Mouse (Mus musculus) liver, embryonic 15.5 days (tissue): ENCODE measurements around the gene Asic4. TPM values are rescaled to one million over a fixed set of nuclear protein-coding genes. Genes with fewer than 3 reads are reported as not detected.

Experiments
- ATAC-seq: fragments of 200-750 bp; cut with Nextera tagmentation; 2 replicates; pipeline ENCODE4 v1.8.0; 2017; ENCODE audit warnings: moderate number of reproducible peaks, mild to moderate bottlenecking, moderate library complexity; ENCODE audit not compliant: insufficient read depth
- H3K27ac ChIP-seq: fragments of 300-500 bp; sonication (generic); replicated peaks from 2 replicates; pipeline ENCODE4 v1.5.1; 2015; ENCODE audit warnings: mild to moderate bottlenecking, inconsistent platforms
- H3K27me3 ChIP-seq: fragments of 300-500 bp; sonication (generic); 2 replicates; pipeline ENCODE4 v1.6.1; 2015; ENCODE audit warnings: mild to moderate bottlenecking, inconsistent platforms
- H3K36me3 ChIP-seq: fragments of 300-500 bp; sonication (generic); replicated peaks from 2 replicates; pipeline ENCODE4 v1.6.1; 2015; ENCODE audit warnings: moderate library complexity, mild to moderate bottlenecking, inconsistent platforms
- H3K4me1 ChIP-seq: fragments of 300-500 bp; sonication (generic); replicated peaks from 2 replicates; pipeline ENCODE4 v1.6.1; 2015; ENCODE audit warnings: inconsistent platforms
- H3K4me2 ChIP-seq: fragments of 300-500 bp; sonication (generic); 2 replicates; pipeline ENCODE4 v1.6.1; 2015; ENCODE audit warnings: moderate library complexity, mild to moderate bottlenecking, inconsistent platforms
- H3K4me3 ChIP-seq: fragments of 300-500 bp; sonication (generic); replicated peaks from 2 replicates; pipeline ENCODE4 v1.5.1; 2015; ENCODE audit warnings: mild to moderate bottlenecking, inconsistent platforms
- H3K9ac ChIP-seq: fragments of 300-500 bp; sonication (generic); 2 replicates; pipeline ENCODE4 v1.6.1; 2015; ENCODE audit warnings: moderate library complexity, mild to moderate bottlenecking, inconsistent platforms
- H3K9me3 ChIP-seq: fragments of 300-500 bp; sonication (generic); replicated peaks from 2 replicates; pipeline ENCODE4 v1.6.1; 2016; ENCODE audit warnings: inconsistent platforms
- WGBS: fragments of 180-500 bp; shearing (Covaris S2); methylation state at CpG from one replicate; pipeline ENCODE4 v1.1.7; 2015; ENCODE audit warnings: mixed read lengths; ENCODE audit not compliant: insufficient replicate concordance; 5-methylcytosine and 5-hydroxymethylcytosine counted together
- polyA plus RNA-seq: library from polyadenylated mRNA; unstranded; fragments of >200 nt; fragmentation: Nextera tagmentation; extraction: Ambion mirVana; gene quantifications from 2 replicates; pipeline ENCODE4 v1.2.1, GENCODE M21; 2015

Asic4 gene
- polyA plus RNA-seq, 1 experiment from 2014 or later: 0.05 TPM

GRCm38 (mm10) chr1:75455948-75456347 lies 5.7 kb downstream of the Asic4 start:
- 24% methylated on average over 5 of the region's 5 CpGs for WGBS
- Histone ChIP-seq H3K9ac (no peak overlapping the region), H3K9me3 (no peaks in the 10 kb centered on the region), H3K36me3 (no peaks in the 10 kb centered on the region), H3K4me3 (no peak overlapping the region), H3K27ac (no peak overlapping the region), H3K4me2 (no peak overlapping the region), H3K4me1 (peaks cover 33% of the 10 kb centered on the region), H3K27me3 (peaks cover 96% of the 10 kb centered on the region)
- ATAC-seq: no peak

GRCm38 (mm10) chr1:75456746-75457564 lies 6.7 kb downstream of the Asic4 start:
- no peaks in the 10 kb centered on the region for H3K9me3 ChIP-seq
- ATAC-seq: no peak
- no peak overlapping the region for H3K4me3 ChIP-seq
- 5% methylated on average over 14 of the region's 14 CpGs for WGBS
- H3K36me3 ChIP-seq: no peaks in the 10 kb centered on the region
- H3K27ac ChIP-seq: no peak overlapping the region
- H3K4me2 ChIP-seq: no peak overlapping the region
- H3K4me1 ChIP-seq: peaks cover 30% of the 10 kb centered on the region
- H3K9ac ChIP-seq: no peak overlapping the region
- H3K27me3 ChIP-seq: peaks cover 86% of the 10 kb centered on the region

- no peak for ATAC-seq
- under 1% methylated on average over 10 of the region's 10 CpGs for WGBS
- H3K27ac ChIP-seq: no peak overlapping the region
- H3K9ac ChIP-seq: no peak overlapping the region
- H3K4me3 ChIP-seq: no peak overlapping the region
- H3K4me1 ChIP-seq: peaks cover 37% of the 10 kb centered on the region
- no peaks in the 10 kb centered on the region for H3K36me3 ChIP-seq
- H3K9me3 ChIP-seq: no peaks in the 10 kb centered on the region
- H3K27me3 ChIP-seq: peaks cover 79% of the 10 kb centered on the region
- peak overlapping the region; percentile 60 for H3K4me2 ChIP-seq
Measured at GRCm38 (mm10) chr1:75457710-75458024, 7.4 kb downstream of the Asic4 start.

- H3K9ac ChIP-seq: no peak overlapping the region
- 3% methylated on average over 42 of the region's 42 CpGs for WGBS
- peaks cover 73% of the 10 kb centered on the region for H3K27me3 ChIP-seq
- H3K9me3 ChIP-seq: no peaks in the 10 kb centered on the region
- no peak for ATAC-seq
- no peaks in the 10 kb centered on the region for H3K36me3 ChIP-seq
- H3K4me3 ChIP-seq: peak overlapping the region; percentile 32
- H3K27ac ChIP-seq: no peak overlapping the region
- peak overlapping the region; percentile 60 for H3K4me2 ChIP-seq
- H3K4me1 ChIP-seq: peaks cover 43% of the 10 kb centered on the region
Measured at GRCm38 (mm10) chr1:75458025-75458788, 8.0 kb downstream of the Asic4 start.

GRCm38 (mm10) chr1:75458789-75459684 lies 8.8 kb downstream of the Asic4 start:
- Histone ChIP-seq H3K9ac (no peak overlapping the region), H3K27ac (no peak overlapping the region)
- ATAC-seq: no peak

GRCm38 (mm10) chr1:75460297-75460696 lies 10.1 kb downstream of the Asic4 start:
- no peak for ATAC-seq
- H3K27me3 ChIP-seq: peaks cover 73% of the 10 kb centered on the region
- H3K4me3 ChIP-seq: no peak overlapping the region
- H3K9me3 ChIP-seq: no peaks in the 10 kb centered on the region
- no peak overlapping the region for H3K4me2 ChIP-seq
- H3K4me1 ChIP-seq: peaks cover 64% of the 10 kb centered on the region
- H3K27ac ChIP-seq: no peak overlapping the region
- no peak overlapping the region for H3K9ac ChIP-seq
- H3K36me3 ChIP-seq: no peaks in the 10 kb centered on the region
- WGBS: 52% methylated on average over 7 of the region's 7 CpGs

More at GRCm38 (mm10) chr1:75458789-75459684, 8.8 kb downstream of the Asic4 start:
- 10% methylated on average over 23 of the region's 23 CpGs for WGBS
- Histone ChIP-seq H3K4me2 (peak overlapping the region; percentile 60), H3K36me3 (no peaks in the 10 kb centered on the region), H3K27me3 (peaks cover 73% of the 10 kb centered on the region), H3K4me1 (peaks cover 51% of the 10 kb centered on the region), H3K4me3 (peak overlapping the region; percentile 32), H3K9me3 (no peaks in the 10 kb centered on the region)

- peak overlapping the region; percentile 70 for H3K27ac ChIP-seq
- WGBS: 22% methylated on average over 1 of the region's 1 CpGs
Measured at GRCm38 (mm10) chr1:75462636-75463035, 12.4 kb downstream of the Asic4 start.

GRCm38 (mm10) chr1:75463652-75464204 lies 13.5 kb downstream of the Asic4 start:
- peak overlapping the region; percentile 64 for H3K4me2 ChIP-seq
- WGBS: 34% methylated on average over 5 of the region's 5 CpGs

More at GRCm38 (mm10) chr1:75462636-75463035, 12.4 kb downstream of the Asic4 start:
- peaks cover 61% of the 10 kb centered on the region for H3K4me1 ChIP-seq
- no peaks in the 10 kb centered on the region for H3K36me3 ChIP-seq
- no peak overlapping the region for H3K9ac ChIP-seq
- H3K4me3 ChIP-seq: no peak overlapping the region
- ATAC-seq: peak; percentile 78
- H3K9me3 ChIP-seq: no peaks in the 10 kb centered on the region
- H3K27me3 ChIP-seq: peaks cover 70% of the 10 kb centered on the region
- peak overlapping the region; percentile 64 for H3K4me2 ChIP-seq

GRCm38 (mm10) chr1:75467215-75467927 lies 17.1 kb downstream of the Asic4 start:
- WGBS: 7% methylated on average over 14 of the region's 14 CpGs

More at GRCm38 (mm10) chr1:75463652-75464204, 13.5 kb downstream of the Asic4 start:
- no peaks in the 10 kb centered on the region for H3K36me3 ChIP-seq
- H3K27ac ChIP-seq: peak overlapping the region; percentile 70
- peak; percentile 81 for ATAC-seq
- 0 out of 2 replicates have a peak overlapping the region, but pooled peaks have one; percentile 21 for H3K9ac ChIP-seq
- H3K9me3 ChIP-seq: no peaks in the 10 kb centered on the region
- peaks cover 50% of the 10 kb centered on the region for H3K4me1 ChIP-seq
- peak overlapping the region; percentile 32 for H3K4me3 ChIP-seq
- peaks cover 70% of the 10 kb centered on the region for H3K27me3 ChIP-seq

GRCm38 (mm10) chr1:75469287-75469825 lies 19.1 kb downstream of the Asic4 start:
- WGBS: 64% methylated on average over 17 of the region's 17 CpGs
- Histone ChIP-seq H3K4me2 (no peak overlapping the region), H3K4me3 (no peak overlapping the region), H3K27ac (no peak overlapping the region), H3K9ac (no peak overlapping the region), H3K27me3 (peaks cover 93% of the 10 kb centered on the region), H3K36me3 (no peaks in the 10 kb centered on the region), H3K4me1 (peaks cover 18% of the 10 kb centered on the region), H3K9me3 (no peaks in the 10 kb centered on the region)
- no peak for ATAC-seq

More at GRCm38 (mm10) chr1:75467215-75467927, 17.1 kb downstream of the Asic4 start:
- no peaks in the 10 kb centered on the region for H3K36me3 ChIP-seq
- no peak overlapping the region for H3K4me3 ChIP-seq
- H3K9me3 ChIP-seq: no peaks in the 10 kb centered on the region
- ATAC-seq: no peak
- H3K4me1 ChIP-seq: peaks cover 37% of the 10 kb centered on the region
- H3K27me3 ChIP-seq: peaks cover 85% of the 10 kb centered on the region
- H3K27ac ChIP-seq: no peak overlapping the region
- H3K4me2 ChIP-seq: no peak overlapping the region
- no peak overlapping the region for H3K9ac ChIP-seq
